Mouse (Mus musculus): ENCODE measurements around the gene Spg21. TPM values are rescaled to one million over a fixed set of nuclear protein-coding genes. Genes with fewer than 3 reads are reported as not detected.

The Spg21 gene
- polyA plus RNA-seq (2016; fragmentation: Nextera tagmentation; extraction: Ambion mirVana) = 129 and 133 TPM in 2 replicates

GRCm38 (mm10) chr9:65460732-65461442, at the start of gene Spg21:
Gene Spg21 (plus strand): TSS chr9:65460947.
- ATAC-seq (ENCODE audit: insufficient number of reproducible peaks, insufficient read depth, low FRiP score, low TSS enrichment) = peak; percentile 92
- H3K4me2 ChIP-seq (replicated peaks) = peak within 1 kb of the TSS; percentile 67
- H3K27me3 ChIP-seq = no peaks in the 10 kb centered on the region
- WGBS = under 1% methylated on average over 53 of the region's 53 CpGs
- H3K4me3 ChIP-seq = peak within 1 kb of the TSS; percentile 81
- H3K4me1 ChIP-seq = peaks cover 14% of the 10 kb centered on the region
- peaks cover 8% of the 10 kb centered on the region; the same call in 1 of the 2 replicates for H3K36me3 ChIP-seq
- H3K9ac ChIP-seq = peak within 1 kb of the TSS; percentile 69
- no peaks in the 10 kb centered on the region for H3K9me3 ChIP-seq
- H3K27ac ChIP-seq = peak within 1 kb of the TSS; percentile 83

GRCm38 (mm10) chr9:65411326-65411725, 49.4 kb upstream of the Spg21 start:
- WGBS = 63% methylated on average over 3 of the region's 3 CpGs
- Histone ChIP-seq H3K9me3 (no peaks in the 10 kb centered on the region), H3K4me2 (replicated peaks) (no peak overlapping the region), H3K9ac (no peak overlapping the region), H3K36me3 (peaks cover 3% of the 10 kb centered on the region; the same call in 1 of the 2 replicates), H3K27ac (no peak overlapping the region), H3K4me3 (no peak overlapping the region), H3K27me3 (no peaks in the 10 kb centered on the region), H3K4me1 (no peaks in the 10 kb centered on the region)
- ATAC-seq (ENCODE audit: insufficient number of reproducible peaks, insufficient read depth, low FRiP score, low TSS enrichment) = no peak

- Histone ChIP-seq H3K27me3 (no peaks in the 10 kb centered on the region), H3K36me3 (no peaks in the 10 kb centered on the region), H3K4me2 (replicated peaks) (no peak overlapping the region), H3K9me3 (no peaks in the 10 kb centered on the region), H3K4me1 (no peaks in the 10 kb centered on the region), H3K9ac (no peak overlapping the region), H3K27ac (no peak overlapping the region), H3K4me3 (no peak overlapping the region)
- WGBS = 48% methylated on average over 3 of the region's 3 CpGs
- no peak for ATAC-seq (ENCODE audit: insufficient number of reproducible peaks, insufficient read depth, low FRiP score, low TSS enrichment)
These were observed 43.0 kb upstream of the Spg21 start for GRCm38 (mm10) chr9:65417738-65418137.

GRCm38 (mm10) chr9:65419633-65420032, 41.1 kb upstream of the Spg21 start:
- H3K27ac ChIP-seq = no peak overlapping the region
- no peaks in the 10 kb centered on the region for H3K27me3 ChIP-seq
- H3K9ac ChIP-seq = no peak overlapping the region
- H3K4me2 ChIP-seq (replicated peaks) = no peak overlapping the region
- no peak overlapping the region for H3K4me3 ChIP-seq
- no peaks in the 10 kb centered on the region for H3K9me3 ChIP-seq
- no peak for ATAC-seq (ENCODE audit: insufficient number of reproducible peaks, insufficient read depth, low FRiP score, low TSS enrichment)
- H3K4me1 ChIP-seq = no peaks in the 10 kb centered on the region
- 77% methylated on average over 3 of the region's 3 CpGs for WGBS
- H3K36me3 ChIP-seq = no peaks in the 10 kb centered on the region

GRCm38 (mm10) chr9:65422760-65423501, 37.8 kb upstream of the Spg21 start, which contains the start of gene Slc51b:
Gene Slc51b (minus strand): TSS chr9:65422955.
- Histone ChIP-seq H3K27me3 (no peaks in the 10 kb centered on the region), H3K4me1 (no peaks in the 10 kb centered on the region), H3K27ac (no peak within 1 kb of the TSS), H3K4me3 (no peak within 1 kb of the TSS), H3K9me3 (no peaks in the 10 kb centered on the region), H3K36me3 (no peaks in the 10 kb centered on the region), H3K9ac (no peak within 1 kb of the TSS), H3K4me2 (replicated peaks) (no peak within 1 kb of the TSS)
- ATAC-seq (ENCODE audit: insufficient number of reproducible peaks, insufficient read depth, low FRiP score, low TSS enrichment) = no peak
- WGBS = 78% methylated on average over 11 of the region's 11 CpGs

- 27% methylated on average over 3 of the region's 3 CpGs for WGBS
- no peaks in the 10 kb centered on the region for H3K36me3 ChIP-seq
- H3K27ac ChIP-seq = no peak overlapping the region
- H3K4me3 ChIP-seq = no peak overlapping the region
- no peak overlapping the region for H3K4me2 ChIP-seq (replicated peaks)
- H3K27me3 ChIP-seq = no peaks in the 10 kb centered on the region
- H3K9ac ChIP-seq = no peak overlapping the region
- H3K4me1 ChIP-seq = no peaks in the 10 kb centered on the region
- no peak for ATAC-seq (ENCODE audit: insufficient number of reproducible peaks, insufficient read depth, low FRiP score, low TSS enrichment)
- no peaks in the 10 kb centered on the region for H3K9me3 ChIP-seq
These were observed 36.4 kb upstream of the Spg21 start for GRCm38 (mm10) chr9:65424393-65424792.

GRCm38 (mm10) chr9:65427511-65427910, 33.2 kb upstream of the Spg21 start:
- 74% methylated on average over 2 of the region's 2 CpGs for WGBS
- no peak for ATAC-seq (ENCODE audit: insufficient number of reproducible peaks, insufficient read depth, low FRiP score, low TSS enrichment)

GRCm38 (mm10) chr9:65428003-65428402, 32.7 kb upstream of the Spg21 start:
- Histone ChIP-seq H3K9ac (no peak overlapping the region), H3K4me1 (no peaks in the 10 kb centered on the region), H3K4me2 (replicated peaks) (no peak overlapping the region), H3K27ac (no peak overlapping the region), H3K4me3 (no peak overlapping the region), H3K27me3 (no peaks in the 10 kb centered on the region), H3K36me3 (no peaks in the 10 kb centered on the region), H3K9me3 (no peaks in the 10 kb centered on the region)
- ATAC-seq (ENCODE audit: insufficient number of reproducible peaks, insufficient read depth, low FRiP score, low TSS enrichment) = no peak
- 84% methylated on average over 5 of the region's 5 CpGs for WGBS

More at GRCm38 (mm10) chr9:65427511-65427910, 33.2 kb upstream of the Spg21 start:
- no peak overlapping the region for H3K4me3 ChIP-seq
- H3K27ac ChIP-seq = no peak overlapping the region
- no peak overlapping the region for H3K4me2 ChIP-seq (replicated peaks)
- no peak overlapping the region for H3K9ac ChIP-seq
- H3K9me3 ChIP-seq = no peaks in the 10 kb centered on the region
- H3K4me1 ChIP-seq = no peaks in the 10 kb centered on the region
- H3K27me3 ChIP-seq = no peaks in the 10 kb centered on the region
- no peaks in the 10 kb centered on the region for H3K36me3 ChIP-seq

GRCm38 (mm10) chr9:65430401-65430800, 30.3 kb upstream of the Spg21 start:
- H3K36me3 ChIP-seq = no peaks in the 10 kb centered on the region
- H3K4me1 ChIP-seq = no peaks in the 10 kb centered on the region
- no peaks in the 10 kb centered on the region for H3K27me3 ChIP-seq
- H3K4me3 ChIP-seq = no peak overlapping the region
- H3K4me2 ChIP-seq (replicated peaks) = no peak overlapping the region
- H3K9me3 ChIP-seq = no peaks in the 10 kb centered on the region
- H3K27ac ChIP-seq = no peak overlapping the region
- no peak overlapping the region for H3K9ac ChIP-seq
- no peak for ATAC-seq (ENCODE audit: insufficient number of reproducible peaks, insufficient read depth, low FRiP score, low TSS enrichment)

GRCm38 (mm10) chr9:65430921-65431320, 29.8 kb upstream of the Spg21 start:
- Histone ChIP-seq H3K4me3 (no peak overlapping the region), H3K9ac (no peak overlapping the region), H3K9me3 (no peaks in the 10 kb centered on the region), H3K4me1 (no peaks in the 10 kb centered on the region), H3K4me2 (replicated peaks) (no peak overlapping the region), H3K27ac (no peak overlapping the region), H3K27me3 (no peaks in the 10 kb centered on the region), H3K36me3 (no peaks in the 10 kb centered on the region)
- no peak for ATAC-seq (ENCODE audit: insufficient number of reproducible peaks, insufficient read depth, low FRiP score, low TSS enrichment)
- WGBS = 84% methylated on average over 5 of the region's 5 CpGs

GRCm38 (mm10) chr9:65432236-65432635, 28.5 kb upstream of the Spg21 start:
- no peak overlapping the region for H3K9ac ChIP-seq
- no peak overlapping the region for H3K4me3 ChIP-seq
- 3% methylated on average over 3 of the region's 3 CpGs for WGBS
- H3K27ac ChIP-seq = no peak overlapping the region
- no peaks in the 10 kb centered on the region for H3K27me3 ChIP-seq
- H3K36me3 ChIP-seq = no peaks in the 10 kb centered on the region
- H3K4me1 ChIP-seq = 0 out of 2 replicates have a peak, but pooled peaks cover 3% of the 10 kb centered on the region
- H3K4me2 ChIP-seq (replicated peaks) = no peak overlapping the region
- ATAC-seq (ENCODE audit: insufficient number of reproducible peaks, insufficient read depth, low FRiP score, low TSS enrichment) = no peak
- H3K9me3 ChIP-seq = no peaks in the 10 kb centered on the region

- 58% methylated on average over 5 of the region's 5 CpGs for WGBS
- Histone ChIP-seq H3K27ac (no peak overlapping the region), H3K27me3 (no peaks in the 10 kb centered on the region), H3K9me3 (no peaks in the 10 kb centered on the region), H3K4me1 (0 out of 2 replicates have a peak, but pooled peaks cover 5% of the 10 kb centered on the region), H3K4me2 (replicated peaks) (no peak overlapping the region), H3K4me3 (no peak overlapping the region), H3K36me3 (peaks cover 9% of the 10 kb centered on the region), H3K9ac (no peak overlapping the region)
- no peak for ATAC-seq (ENCODE audit: insufficient number of reproducible peaks, insufficient read depth, low FRiP score, low TSS enrichment)
These were observed 26.6 kb upstream of the Spg21 start for GRCm38 (mm10) chr9:65434140-65434539.
